Mouse (Mus musculus) ES-CJ7 (cell line): ENCODE measurements around the gene Gm20773.
"Not testable (repeated sequence)": the region's sequence is repeated elsewhere in the genome, so short reads cannot be mapped to it uniquely, and the experiment has no call there.

ENCODE experiments used
- DNase-seq: peaks from one replicate; pipeline ENCODE4 v3.0.0; 2011; ENCODE audit warnings: low read depth, low spot score

Gm20773 gene

GRCm38 (mm10) chrY:13493726-13494125, at the start of gene Gm20773:
Gene Gm20773, plus strand, starts transcription at chrY:13494026.
- not testable (repeated sequence) for DNase-seq

- not testable (repeated sequence) for DNase-seq
Observed at GRCm38 (mm10) chrY:13465479-13465878, 28.3 kb upstream of the Gm20773 start, which contains the start of gene Gm21866. Gene Gm21866, minus strand, starts transcription at chrY:13465579.
